Mouse (Mus musculus): ENCODE measurements around the gene Rdh7. TPM values are rescaled to one million over a fixed set of nuclear protein-coding genes. Genes with fewer than 3 reads are reported as not detected.

Rdh7 gene
- total and polyA plus RNA-seq, 2 experiments from 2014 or later, result not detected

DNA sequence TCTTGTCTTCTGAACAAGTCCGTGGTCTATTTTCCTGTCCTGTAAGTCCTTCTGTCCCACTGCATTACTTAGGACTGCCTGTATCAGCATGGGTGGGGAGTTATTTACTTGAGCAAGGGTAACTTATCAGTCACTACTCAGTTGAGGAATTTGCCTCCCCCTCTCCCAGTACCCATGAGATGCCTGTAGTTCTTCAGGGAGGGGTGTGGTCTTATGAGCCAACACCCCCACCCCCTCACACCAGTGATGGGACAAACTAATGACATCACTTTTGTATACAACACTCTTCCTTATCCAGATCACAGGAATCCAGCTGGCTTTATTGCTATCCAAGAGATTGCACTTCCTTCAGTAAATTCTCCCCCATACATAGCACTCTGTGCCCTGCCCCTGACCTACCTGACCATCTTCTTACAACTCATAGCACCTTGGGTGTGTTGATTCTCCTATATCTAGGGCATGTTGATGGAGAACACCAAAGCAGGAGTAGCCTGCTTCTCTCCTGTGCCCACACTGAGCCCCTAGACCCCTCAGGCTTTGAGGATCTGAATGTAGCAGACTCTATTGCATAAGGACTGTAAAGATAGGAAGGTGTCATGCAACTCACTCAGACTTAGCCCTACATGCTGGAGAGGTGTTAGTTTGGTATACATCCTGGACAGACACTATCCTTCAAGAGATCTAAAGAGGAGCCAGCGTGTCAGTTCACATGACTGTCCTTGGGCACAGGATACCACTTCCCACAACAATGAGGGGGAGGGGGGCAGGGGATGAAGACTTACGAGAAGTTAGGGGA lies 10.2 kb downstream of the Rdh7 start:
- Histone ChIP-seq H3K27ac (ENCODE audit: low read depth, low read length) (no peak overlapping the region), H3K9ac (no peak overlapping the region), H3K36me3 (ENCODE audit: insufficient read depth) (no peaks in the 10 kb centered on the region), H3K9me3 (ENCODE audit: low read length) (no peaks in the 10 kb centered on the region), H3K4me1 (ENCODE audit: insufficient read depth) (no peaks in the 10 kb centered on the region), H3K27me3 (ENCODE audit: insufficient read depth, low read length) (no peaks in the 10 kb centered on the region), H3K4me2 (ENCODE audit: low read depth) (no peak overlapping the region), H3K4me3 (ENCODE audit: low read depth, low read length) (no peak overlapping the region)
- no peak for DNase-seq
- 76% methylated on average over 3 of the region's 3 CpGs for WGBS
- no peak for TF ChIP-seq CTCF (IDR thresholded peaks at IDR 0.05; ENCODE audit: low read depth)
- ATAC-seq, result no peak

GRCm38 (mm10) chr10:127877681-127878080 lies 10.9 kb downstream of the Rdh7 start:
- H3K36me3 ChIP-seq (ENCODE audit: insufficient read depth), result no peaks in the 10 kb centered on the region
- no peak overlapping the region for H3K4me2 ChIP-seq (ENCODE audit: low read depth)
- no peaks in the 10 kb centered on the region for H3K27me3 ChIP-seq (ENCODE audit: insufficient read depth, low read length)
- ATAC-seq (no peak), DNase-seq (no peak)
- no peak for TF ChIP-seq CTCF (IDR thresholded peaks at IDR 0.05; ENCODE audit: low read depth)
- no peak overlapping the region for H3K9ac ChIP-seq
- H3K4me1 ChIP-seq (ENCODE audit: insufficient read depth), result no peaks in the 10 kb centered on the region
- H3K9me3 ChIP-seq (ENCODE audit: low read length), result no peaks in the 10 kb centered on the region
- no peak overlapping the region for H3K4me3 ChIP-seq (ENCODE audit: low read depth, low read length)
- H3K27ac ChIP-seq (ENCODE audit: low read depth, low read length), result no peak overlapping the region
- WGBS, result 49% methylated on average over 2 of the region's 2 CpGs

- ATAC-seq (no peak), DNase-seq (no peak)
- Histone ChIP-seq H3K4me3 (ENCODE audit: low read depth, low read length) (no peak overlapping the region), H3K4me1 (ENCODE audit: insufficient read depth) (no peaks in the 10 kb centered on the region), H3K9ac (no peak overlapping the region), H3K9me3 (ENCODE audit: low read length) (no peaks in the 10 kb centered on the region), H3K36me3 (ENCODE audit: insufficient read depth) (no peaks in the 10 kb centered on the region), H3K27me3 (ENCODE audit: insufficient read depth, low read length) (no peaks in the 10 kb centered on the region), H3K4me2 (ENCODE audit: low read depth) (no peak overlapping the region), H3K27ac (ENCODE audit: low read depth, low read length) (no peak overlapping the region)
- no peak for TF ChIP-seq CTCF (IDR thresholded peaks at IDR 0.05; ENCODE audit: low read depth)
- WGBS, result 75% methylated on average over 4 of the region's 4 CpGs
Observed at GRCm38 (mm10) chr10:127872484-127872883, 16.1 kb downstream of the Rdh7 start.

GRCm38 (mm10) chr10:127866232-127866631 lies 22.4 kb downstream of the Rdh7 start, which contains the start of gene Rdh16f2:
Gene Rdh16f2, plus strand, starts transcription at chr10:127866474.
- TF ChIP-seq CTCF (IDR thresholded peaks at IDR 0.05; ENCODE audit: low read depth), result no peak
- H3K4me2 ChIP-seq (ENCODE audit: low read depth), result no peak within 1 kb of the TSS
- H3K27ac ChIP-seq (ENCODE audit: low read depth, low read length), result no peak within 1 kb of the TSS
- no peak within 1 kb of the TSS for H3K4me3 ChIP-seq (ENCODE audit: low read depth, low read length)
- H3K27me3 ChIP-seq (ENCODE audit: insufficient read depth, low read length), result no peaks in the 10 kb centered on the region
- H3K36me3 ChIP-seq (ENCODE audit: insufficient read depth), result no peaks in the 10 kb centered on the region
- H3K4me1 ChIP-seq (ENCODE audit: insufficient read depth), result no peaks in the 10 kb centered on the region
- ATAC-seq (no peak), DNase-seq (no peak)
- no peaks in the 10 kb centered on the region for H3K9me3 ChIP-seq (ENCODE audit: low read length)
- H3K9ac ChIP-seq, result no peak within 1 kb of the TSS
- 82% methylated on average over 3 of the region's 3 CpGs for WGBS

DNA sequence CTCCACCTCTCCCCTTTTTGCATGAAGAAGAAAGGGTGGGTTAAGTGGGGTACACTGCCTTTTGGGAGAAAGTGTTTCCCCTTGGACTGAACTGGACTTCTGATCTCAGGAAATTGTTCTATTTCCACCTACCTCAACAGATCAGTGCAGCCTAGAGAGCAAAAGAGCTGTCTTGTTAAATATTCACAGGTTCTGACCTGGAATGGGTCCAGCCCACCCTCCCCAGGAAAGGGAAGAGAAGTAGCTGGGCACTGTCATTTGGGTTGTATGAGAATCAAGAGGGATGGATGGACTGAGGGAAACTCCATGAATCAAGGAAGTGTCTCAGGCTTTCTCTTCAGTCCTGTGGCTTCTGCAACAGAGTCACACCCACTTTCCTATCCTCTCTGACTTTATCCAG lies 23.7 kb downstream of the Rdh7 start:
- Histone ChIP-seq H3K4me3 (ENCODE audit: low read depth, low read length) (no peak overlapping the region), H3K4me2 (ENCODE audit: low read depth) (no peak overlapping the region), H3K9ac (no peak overlapping the region), H3K27me3 (ENCODE audit: insufficient read depth, low read length) (no peaks in the 10 kb centered on the region), H3K9me3 (ENCODE audit: low read length) (no peaks in the 10 kb centered on the region), H3K4me1 (ENCODE audit: insufficient read depth) (no peaks in the 10 kb centered on the region), H3K36me3 (ENCODE audit: insufficient read depth) (no peaks in the 10 kb centered on the region), H3K27ac (ENCODE audit: low read depth, low read length) (no peak overlapping the region)
- DNase-seq, result no peak
- TF ChIP-seq CTCF (IDR thresholded peaks at IDR 0.05; ENCODE audit: low read depth), result no peak
- no peak for ATAC-seq

- no peak overlapping the region for H3K4me2 ChIP-seq (ENCODE audit: low read depth)
- H3K9ac ChIP-seq, result no peak overlapping the region
- no peak for ATAC-seq
- H3K36me3 ChIP-seq (ENCODE audit: insufficient read depth), result no peaks in the 10 kb centered on the region
- H3K4me1 ChIP-seq (ENCODE audit: insufficient read depth), result no peaks in the 10 kb centered on the region
- TF ChIP-seq CTCF (IDR thresholded peaks at IDR 0.05; ENCODE audit: low read depth), result no peak
- no peak overlapping the region for H3K4me3 ChIP-seq (ENCODE audit: low read depth, low read length)
- no peaks in the 10 kb centered on the region for H3K9me3 ChIP-seq (ENCODE audit: low read length)
- H3K27me3 ChIP-seq (ENCODE audit: insufficient read depth, low read length), result no peaks in the 10 kb centered on the region
- no peak overlapping the region for H3K27ac ChIP-seq (ENCODE audit: low read depth, low read length)
- DNase-seq, result no peak
Observed at GRCm38 (mm10) chr10:127856376-127856775, 32.2 kb downstream of the Rdh7 start.

- Histone ChIP-seq H3K4me1 (ENCODE audit: insufficient read depth) (no peaks in the 10 kb centered on the region), H3K27me3 (ENCODE audit: insufficient read depth, low read length) (no peaks in the 10 kb centered on the region), H3K36me3 (ENCODE audit: insufficient read depth) (no peaks in the 10 kb centered on the region), H3K4me3 (ENCODE audit: low read depth, low read length) (no peak within 1 kb of the TSS), H3K9me3 (ENCODE audit: low read length) (no peaks in the 10 kb centered on the region), H3K4me2 (ENCODE audit: low read depth) (no peak within 1 kb of the TSS), H3K27ac (ENCODE audit: low read depth, low read length) (no peak within 1 kb of the TSS), H3K9ac (no peak within 1 kb of the TSS)
- WGBS, result 74% methylated on average over 1 of the region's 1 CpGs
- no peak for DNase-seq
- ATAC-seq, result no peak
- TF ChIP-seq CTCF (IDR thresholded peaks at IDR 0.05; ENCODE audit: low read depth), result no peak
Observed at GRCm38 (mm10) chr10:127849628-127850027, 39.0 kb downstream of the Rdh7 start, which contains the start of gene Rdh19. Gene Rdh19, plus strand, starts transcription at chr10:127849928.

All from forebrain, postnatal 0 days (tissue).